Mouse (Mus musculus) E14TG2a.4 (cell line): ENCODE results near the gene C3.

Source experiments
- H3K27me3 ChIP-seq: 2 replicates; pipeline ENCODE4 v1.6.1; 2014; ENCODE audit warnings: low read length, control low read depth; ENCODE audit not compliant: insufficient read depth
- H3K36me3 ChIP-seq: 2 replicates; pipeline ENCODE4 v1.6.1; 2014; ENCODE audit warnings: low read length, control low read depth; ENCODE audit not compliant: insufficient read depth
- H3K4me1 ChIP-seq: replicated peaks from 2 replicates; pipeline ENCODE4 v1.6.1; 2014; ENCODE audit warnings: low read depth, low read length, control low read depth
- H3K4me3 ChIP-seq: replicated peaks from 2 replicates; pipeline ENCODE4 v1.5.1; 2014; ENCODE audit warnings: mild to moderate bottlenecking, low read length
- H3K9me3 ChIP-seq: 2 replicates; pipeline ENCODE4 v1.6.1; 2014; ENCODE audit warnings: low read length, control low read depth
- CTCF ChIP-seq: conservative IDR thresholded peaks from 2 replicates; pipeline ENCODE4 v1.5.1; 2014; ENCODE audit warnings: low read length
- NANOG ChIP-seq: IDR thresholded peaks from 2 replicates; pipeline ENCODE4 v1.6.1; 2014; ENCODE audit warnings: borderline replicate concordance, low read length, mixed read lengths
- POU5F1 ChIP-seq: IDR thresholded peaks from 2 replicates; pipeline ENCODE4 v1.6.1; 2014; ENCODE audit warnings: low read length, borderline replicate concordance

The C3 gene

GRCm38 (mm10) chr17:57219884-57220207 lies 8.1 kb downstream of the C3 start:
- peaks cover 37% of the 10 kb centered on the region for H3K27me3 ChIP-seq
- H3K4me3 ChIP-seq, result no peak overlapping the region
- peaks cover 18% of the 10 kb centered on the region for H3K9me3 ChIP-seq
- H3K4me1 ChIP-seq, result peaks cover 22% of the 10 kb centered on the region
- no peak for TF ChIP-seq POU5F1
- peak; percentile 12; the same call in 1 of the 2 replicates for TF ChIP-seq CTCF
- TF ChIP-seq NANOG, result no peak
- no peaks in the 10 kb centered on the region for H3K36me3 ChIP-seq

GRCm38 (mm10) chr17:57219167-57219883 lies 8.6 kb downstream of the C3 start:
- peaks cover 18% of the 10 kb centered on the region for H3K9me3 ChIP-seq
- TF ChIP-seq NANOG (no peak), CTCF (peak; percentile 47)
- H3K27me3 ChIP-seq, result peaks cover 36% of the 10 kb centered on the region
- H3K4me1 ChIP-seq, result peaks cover 20% of the 10 kb centered on the region
- H3K4me3 ChIP-seq, result 0 out of 2 replicates have a peak overlapping the region, but pooled peaks have one; percentile 14
- no peaks in the 10 kb centered on the region for H3K36me3 ChIP-seq

- TF ChIP-seq POU5F1, result no peak
- Histone ChIP-seq H3K4me1 (peaks cover 16% of the 10 kb centered on the region), H3K27me3 (peaks cover 33% of the 10 kb centered on the region), H3K9me3 (peaks cover 18% of the 10 kb centered on the region), H3K4me3 (no peak overlapping the region), H3K36me3 (no peaks in the 10 kb centered on the region)
Measured at GRCm38 (mm10) chr17:57218335-57218900, 9.5 kb downstream of the C3 start.

GRCm38 (mm10) chr17:57214676-57215387 lies 13.1 kb downstream of the C3 start:
- Histone ChIP-seq H3K4me3 (no peak overlapping the region), H3K36me3 (no peaks in the 10 kb centered on the region)
- TF ChIP-seq CTCF (no peak), NANOG (no peak)

GRCm38 (mm10) chr17:57211501-57211900 lies 16.4 kb downstream of the C3 start:
- no peaks in the 10 kb centered on the region for H3K9me3 ChIP-seq
- H3K4me1 ChIP-seq, result peaks cover 15% of the 10 kb centered on the region
- peaks cover 32% of the 10 kb centered on the region for H3K27me3 ChIP-seq
- TF ChIP-seq POU5F1, result no peak
- no peak for TF ChIP-seq CTCF
- no peak for TF ChIP-seq NANOG
- H3K4me3 ChIP-seq, result no peak overlapping the region
- no peaks in the 10 kb centered on the region for H3K36me3 ChIP-seq

More at GRCm38 (mm10) chr17:57214676-57215387, 13.1 kb downstream of the C3 start:
- H3K27me3 ChIP-seq, result peaks cover 32% of the 10 kb centered on the region
- peaks cover 3% of the 10 kb centered on the region; the same call in 1 of the 2 replicates for H3K9me3 ChIP-seq
- peaks cover 25% of the 10 kb centered on the region for H3K4me1 ChIP-seq

GRCm38 (mm10) chr17:57209330-57209729 lies 18.6 kb downstream of the C3 start:
- Histone ChIP-seq H3K36me3 (no peaks in the 10 kb centered on the region), H3K9me3 (peaks cover 5% of the 10 kb centered on the region; the same call in 1 of the 2 replicates), H3K27me3 (peaks cover 18% of the 10 kb centered on the region), H3K4me1 (peaks cover 8% of the 10 kb centered on the region), H3K4me3 (no peak overlapping the region)
- TF ChIP-seq CTCF (no peak), NANOG (no peak), POU5F1 (no peak)

GRCm38 (mm10) chr17:57207938-57208337 lies 20.0 kb downstream of the C3 start:
- no peak for TF ChIP-seq CTCF
- no peak for TF ChIP-seq POU5F1
- no peak for TF ChIP-seq NANOG
- peaks cover 13% of the 10 kb centered on the region for H3K4me1 ChIP-seq

GRCm38 (mm10) chr17:57201841-57202724 lies 25.9 kb downstream of the C3 start:
- Histone ChIP-seq H3K4me1 (peaks cover 5% of the 10 kb centered on the region; the same call in 1 of the 2 replicates), H3K9me3 (peaks cover 5% of the 10 kb centered on the region; the same call in 1 of the 2 replicates), H3K4me3 (no peak overlapping the region), H3K36me3 (no peaks in the 10 kb centered on the region), H3K27me3 (peaks cover 4% of the 10 kb centered on the region; the same call in 1 of the 2 replicates)
- TF ChIP-seq CTCF (no peak), POU5F1 (no peak), NANOG (no peak)

More at GRCm38 (mm10) chr17:57207938-57208337, 20.0 kb downstream of the C3 start:
- H3K9me3 ChIP-seq, result peaks cover 5% of the 10 kb centered on the region; the same call in 1 of the 2 replicates
- H3K4me3 ChIP-seq, result no peak overlapping the region
- peaks cover 15% of the 10 kb centered on the region for H3K27me3 ChIP-seq
- H3K36me3 ChIP-seq, result no peaks in the 10 kb centered on the region
